Mouse (Mus musculus) spleen, postnatal 14 days (tissue): ENCODE results near the gene Wwox.

Experiments
- DNase-seq, 2 experiments: peaks; one replicate each; pipeline ENCODE4 v3.0.0; 2021 to 2022; ENCODE audit warnings: low spot score in 2 of 2

The Wwox gene

DNA sequence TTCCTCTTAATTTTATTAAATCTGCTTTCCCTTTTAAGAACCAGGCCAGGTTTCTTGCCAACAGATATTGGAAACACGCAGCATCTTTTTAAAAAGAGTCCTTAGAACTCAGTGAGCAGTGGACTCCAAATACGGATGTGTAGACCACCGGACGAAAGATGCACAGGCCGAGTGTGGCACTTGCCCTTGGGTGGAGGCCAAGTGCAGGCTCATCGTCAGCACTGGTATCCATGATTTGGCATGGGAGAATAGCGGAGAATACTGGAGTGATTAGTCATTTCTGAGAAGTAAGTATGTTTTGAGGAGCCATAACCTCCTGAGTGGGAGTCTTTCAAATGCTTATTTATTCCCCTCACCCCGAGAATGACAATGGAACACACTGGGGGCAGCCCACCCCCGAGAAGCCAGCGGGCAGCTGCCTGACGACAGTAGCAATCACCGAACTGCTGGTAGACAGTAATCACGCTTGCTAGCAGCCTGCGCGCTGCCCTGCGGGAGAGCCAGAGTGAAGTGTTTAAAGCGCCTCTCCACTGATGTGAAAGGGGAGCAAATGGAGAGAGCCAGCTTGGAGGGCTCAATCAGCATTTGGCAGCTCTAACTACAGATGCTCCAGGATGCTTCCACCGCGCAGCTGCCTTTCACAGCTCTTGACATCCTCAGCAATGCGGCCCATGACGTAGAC is 29.2 kb downstream of the Wwox start:
- DNase-seq = no peak

DNA sequence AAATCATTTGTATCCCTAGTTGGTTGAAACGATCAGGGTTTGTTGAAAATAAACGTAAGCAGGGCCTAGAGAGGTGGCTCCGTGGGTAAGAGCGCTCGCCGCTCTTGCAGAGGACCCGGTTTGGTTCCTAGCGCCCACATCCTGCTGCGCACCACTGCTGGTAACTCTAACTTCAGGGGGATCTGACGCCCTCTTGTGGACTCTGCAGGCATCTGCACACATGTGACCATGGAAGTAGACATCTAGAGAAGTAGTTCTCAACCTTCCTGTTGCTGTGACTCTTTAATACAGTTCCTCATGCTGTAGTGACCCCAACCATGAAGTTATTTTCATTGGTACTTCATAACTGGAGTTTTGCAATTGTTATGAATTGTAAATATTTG is 29.7 kb downstream of the Wwox start:
- no peak for DNase-seq

DNA sequence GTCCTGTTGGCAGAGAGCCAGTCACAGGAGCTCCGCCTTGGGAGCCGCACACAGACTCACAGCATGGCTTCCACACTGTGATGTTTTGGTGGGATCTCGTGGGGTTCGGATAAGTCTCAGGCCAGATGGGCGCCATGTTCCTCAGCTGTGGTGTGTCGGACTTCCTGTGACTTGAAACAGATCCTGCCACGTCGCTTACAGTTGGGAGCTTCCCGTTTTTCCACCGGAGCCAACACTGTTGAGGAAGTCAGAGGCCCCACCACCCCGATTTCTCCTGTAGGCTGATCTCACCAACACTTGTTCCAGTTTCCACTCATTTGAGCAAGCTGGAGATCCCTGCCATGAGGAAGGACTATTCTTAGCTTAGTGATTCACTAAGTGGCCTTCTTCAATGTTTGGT is 34.1 kb downstream of the Wwox start:
- DNase-seq = no peak

DNA sequence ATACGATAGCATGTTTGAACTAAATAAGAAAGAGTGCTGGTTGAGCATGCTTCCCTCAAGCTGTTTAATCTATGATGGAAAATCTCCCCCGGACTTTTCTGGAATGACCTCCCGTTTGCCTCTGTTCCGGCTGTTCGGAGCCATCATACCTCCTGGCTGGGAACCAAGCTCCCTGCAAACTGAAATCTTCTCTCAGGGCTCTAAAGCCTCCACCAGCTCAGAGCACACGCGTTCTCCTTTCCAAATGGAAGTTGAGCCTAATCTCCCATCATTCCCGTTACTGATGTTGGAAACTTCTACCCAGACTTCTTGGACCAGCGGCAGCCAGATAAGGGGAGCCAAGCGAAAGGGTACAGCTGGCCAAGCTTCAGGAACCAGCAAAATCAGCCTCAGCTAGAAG is 37.5 kb downstream of the Wwox start:
- no peak for DNase-seq

DNA sequence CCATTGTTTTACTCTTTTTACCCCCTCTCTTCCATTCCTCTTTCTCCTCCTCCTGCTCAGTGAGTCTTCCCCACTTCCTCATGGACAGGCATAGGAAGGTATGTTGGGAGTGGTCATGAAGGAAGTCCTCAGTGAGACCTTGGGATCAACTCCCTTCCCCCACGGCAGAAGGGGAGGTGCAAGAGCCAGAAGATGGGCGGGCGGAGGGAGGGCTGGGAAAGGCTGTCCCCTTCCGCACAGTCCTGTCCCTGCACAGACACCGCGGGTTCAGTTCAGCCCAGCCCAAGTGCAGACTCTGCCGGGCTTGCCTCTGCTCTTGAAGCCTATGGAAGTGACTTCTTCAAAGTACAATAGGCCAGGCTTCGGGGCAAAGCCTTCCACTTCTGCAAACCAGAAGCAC is 38.3 kb downstream of the Wwox start:
- no peak for DNase-seq

DNA sequence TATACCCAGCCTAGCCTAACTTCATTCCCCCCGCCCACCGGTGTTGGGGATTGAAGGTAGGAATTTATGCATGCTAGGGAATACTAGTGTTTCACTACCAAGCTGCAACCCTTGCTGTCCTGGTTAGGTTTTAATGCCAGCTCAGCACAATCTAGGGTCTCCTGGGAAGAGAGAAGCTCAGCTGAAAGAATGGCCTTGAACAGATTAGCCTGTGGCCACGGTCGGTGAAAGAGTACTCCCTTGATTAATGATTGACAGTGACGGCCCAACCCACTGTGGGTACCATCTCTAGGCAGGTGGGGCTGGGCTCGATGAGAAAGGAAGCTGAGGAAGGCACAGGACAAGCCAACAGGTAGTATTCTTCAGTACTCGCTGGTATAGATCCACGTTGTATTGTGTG is 40.3 kb downstream of the Wwox start:
- no peak for DNase-seq

DNA sequence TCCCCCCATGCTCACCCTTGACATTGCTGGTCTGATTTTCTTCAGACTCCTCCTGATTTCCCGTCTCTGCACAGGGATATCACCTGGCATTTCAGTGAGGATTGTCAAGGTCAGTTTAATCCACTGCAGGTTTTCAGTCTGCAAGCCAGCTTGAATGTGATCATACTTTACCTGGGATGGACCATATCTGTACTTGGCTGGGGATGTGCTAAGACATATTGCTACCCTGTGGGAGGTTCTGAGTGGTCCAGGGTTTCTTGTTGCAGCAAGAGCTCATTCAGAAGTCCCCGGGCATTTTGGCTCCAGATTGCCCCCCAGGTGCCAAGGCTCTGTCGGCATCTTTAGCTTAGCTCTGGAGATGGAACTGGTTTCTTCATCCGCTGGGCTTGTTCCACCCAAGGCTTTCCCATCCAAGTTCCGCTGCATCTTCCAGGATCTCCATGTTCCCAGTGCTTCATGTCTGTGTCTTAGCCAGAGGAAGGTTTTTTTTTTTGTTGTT is 52.3 kb downstream of the Wwox start:
- no peak for DNase-seq

DNA sequence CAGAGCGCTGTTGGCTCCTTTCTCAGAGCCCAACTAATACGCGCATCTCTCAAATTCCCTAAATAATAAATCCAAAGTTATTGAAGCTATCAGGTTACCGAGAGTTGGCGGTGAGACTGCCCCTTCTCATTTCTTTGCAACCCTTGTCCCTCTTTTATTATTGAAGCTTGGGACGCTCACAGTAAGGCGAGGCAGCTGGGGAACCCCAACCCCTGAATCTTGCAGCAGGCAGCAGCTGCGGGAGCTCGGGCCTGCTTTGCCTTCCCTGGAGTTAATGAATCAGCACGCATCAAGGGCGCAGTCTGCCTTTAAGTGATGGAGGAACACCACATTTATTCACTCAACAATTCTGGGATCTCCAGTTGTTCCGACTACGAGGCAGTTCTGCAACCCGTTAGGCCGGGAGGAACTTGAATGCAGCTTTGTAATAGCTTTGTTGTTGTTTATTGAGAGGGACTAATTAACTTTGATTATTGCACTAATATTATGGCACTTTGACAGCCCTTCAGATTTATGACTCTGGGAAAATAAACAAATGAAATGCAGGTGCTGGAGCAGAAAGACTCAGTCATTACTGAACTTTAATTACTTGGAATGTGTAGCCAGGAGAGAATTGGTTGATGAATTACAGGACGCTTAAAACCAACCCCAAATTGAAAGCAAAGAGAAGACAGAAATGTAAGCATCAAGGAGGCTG is 60.1 kb downstream of the Wwox start:
- no peak for DNase-seq

DNA sequence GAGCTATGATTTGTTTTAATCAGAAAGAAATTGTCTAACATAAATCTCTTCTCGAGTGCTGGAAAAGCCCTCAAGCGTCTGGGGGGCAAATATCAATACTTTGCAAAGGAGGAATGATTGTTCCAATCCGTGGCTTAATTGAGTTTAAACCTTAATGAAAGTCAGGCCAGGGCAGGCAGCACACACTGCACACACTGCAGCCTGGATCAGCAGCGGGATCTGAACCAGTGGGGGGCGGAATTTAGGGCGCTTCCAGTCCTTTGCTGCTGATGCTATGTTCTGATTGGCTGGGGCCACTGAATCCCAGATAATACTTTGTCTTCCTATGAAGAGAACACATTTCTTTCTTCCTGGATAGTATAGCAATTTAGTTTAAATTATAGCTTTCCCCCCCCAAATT is 62.5 kb downstream of the Wwox start:
- DNase-seq = no peak

DNA sequence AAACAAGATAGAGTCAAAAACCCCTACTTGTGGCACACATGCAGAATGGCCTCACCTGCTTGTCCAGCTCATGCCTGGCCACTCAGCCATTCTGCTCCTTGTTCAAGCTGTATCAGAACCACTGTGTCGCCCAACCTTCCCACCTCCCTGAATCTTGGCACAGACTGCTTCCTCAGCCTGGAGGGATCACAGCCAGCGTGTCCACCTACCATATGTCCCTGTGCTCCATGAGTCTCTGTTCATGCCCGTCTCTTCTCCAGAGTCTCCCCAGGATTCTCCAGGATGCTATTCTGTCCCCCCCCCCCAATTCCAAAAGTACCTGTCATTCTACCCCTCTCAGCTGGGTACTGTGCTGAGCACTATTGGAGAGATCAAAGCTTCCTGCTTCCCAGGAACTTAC is 63.7 kb downstream of the Wwox start:
- no peak for DNase-seq

DNA sequence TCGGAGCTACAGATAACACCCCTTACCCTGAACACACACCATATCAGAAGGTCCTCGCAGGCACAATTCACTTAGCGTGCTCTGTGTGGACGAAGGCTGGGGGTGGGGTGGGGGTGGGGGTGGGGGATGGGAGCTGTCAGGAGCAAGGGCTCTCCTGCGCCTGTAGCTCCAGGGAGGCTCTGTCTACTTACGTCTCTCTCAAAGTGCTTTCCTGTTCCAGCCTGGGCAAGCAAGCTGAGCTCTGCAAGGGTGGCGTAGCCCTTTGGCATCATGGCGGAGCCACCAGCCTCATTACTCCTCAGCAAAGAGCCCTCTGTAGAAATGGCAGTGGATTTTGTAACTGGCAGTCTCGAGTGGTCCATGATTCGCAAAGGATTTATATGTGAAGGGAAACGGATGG is 65.4 kb downstream of the Wwox start:
- no peak for DNase-seq

DNA sequence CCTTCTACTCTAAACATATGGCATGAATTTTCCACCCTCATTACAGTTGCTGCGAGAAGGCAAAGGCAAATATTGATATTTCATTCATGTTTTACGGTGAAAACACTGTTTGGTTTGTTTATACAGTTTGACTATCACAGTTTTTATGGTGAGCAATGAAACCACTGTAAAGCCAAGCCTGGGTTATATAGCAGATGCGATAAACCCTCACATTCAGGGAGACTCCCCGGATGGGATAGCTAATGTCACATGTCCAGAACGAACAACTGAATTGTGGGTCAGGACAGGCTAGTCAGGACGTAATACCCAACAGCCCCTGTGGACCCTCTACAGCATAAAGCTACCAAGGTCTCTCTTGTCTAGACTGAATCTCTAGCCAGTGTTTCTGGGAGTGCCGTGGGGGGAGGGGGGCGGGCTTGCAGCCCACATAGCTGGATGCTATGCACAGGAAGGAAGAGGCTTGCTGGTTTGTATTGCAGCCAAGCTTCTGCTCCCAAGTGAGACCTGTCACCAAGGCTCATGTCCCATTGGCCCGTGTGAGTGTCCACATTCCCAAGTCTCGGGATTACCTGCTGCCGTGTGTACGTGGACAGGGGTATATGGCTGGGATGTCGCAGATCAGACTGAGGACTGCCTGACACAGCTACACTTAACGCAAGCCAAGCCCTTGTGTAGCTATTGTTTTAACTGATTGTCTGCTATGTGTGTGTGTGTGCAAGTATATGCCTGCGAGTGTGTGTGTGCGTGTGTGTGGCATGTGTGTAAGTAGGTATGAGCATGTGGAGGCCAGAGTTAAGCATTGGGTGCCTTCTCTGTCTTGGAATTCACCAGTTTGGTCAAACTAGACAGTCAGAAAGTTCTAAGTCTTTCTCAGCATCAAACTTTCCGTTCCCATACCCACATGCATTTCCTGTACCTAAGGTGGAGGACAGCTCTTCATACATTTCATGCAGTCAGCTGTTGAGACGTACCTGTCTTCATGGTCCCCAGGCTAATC is 66.2 kb downstream of the Wwox start:
- no peak for DNase-seq

DNA sequence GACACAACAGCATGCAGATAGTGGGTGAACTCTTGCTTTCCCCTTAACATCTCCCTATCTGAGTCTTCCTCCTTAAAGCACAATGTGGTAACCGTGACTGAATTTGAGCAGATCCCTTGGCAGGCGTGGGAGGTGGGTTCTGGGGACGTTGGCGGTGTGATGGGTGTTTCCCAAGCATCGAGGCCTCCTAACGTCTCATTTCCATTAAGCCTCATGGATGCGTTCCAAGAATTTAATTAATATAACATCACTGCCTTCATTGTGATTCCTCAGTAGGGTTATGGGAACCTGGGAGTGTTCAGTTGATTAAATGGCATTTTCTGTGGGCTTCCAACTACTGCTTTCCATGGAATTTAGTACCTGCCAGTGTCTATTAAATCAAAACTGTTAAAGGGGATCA is 67.9 kb downstream of the Wwox start:
- no peak for DNase-seq

DNA sequence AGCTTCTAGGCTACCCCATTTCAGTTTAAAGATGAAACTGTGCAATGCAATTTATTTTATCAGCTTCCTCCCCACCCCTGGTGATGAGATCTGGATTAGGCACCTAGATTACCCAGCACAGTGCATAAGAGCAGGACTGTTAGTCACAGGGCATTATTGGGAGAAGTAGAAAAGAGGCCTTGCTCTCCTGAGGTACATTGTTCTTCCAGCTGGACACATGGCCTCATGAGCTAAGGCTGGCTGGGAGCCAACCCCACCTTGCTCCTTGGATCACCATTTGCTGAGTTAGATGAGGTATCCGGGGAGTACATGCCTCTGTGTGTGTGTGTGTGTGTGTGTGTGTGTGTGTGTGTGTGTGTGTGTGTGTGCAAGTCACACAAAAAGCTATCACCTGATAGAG is 70.8 kb downstream of the Wwox start:
- DNase-seq = no peak

DNA sequence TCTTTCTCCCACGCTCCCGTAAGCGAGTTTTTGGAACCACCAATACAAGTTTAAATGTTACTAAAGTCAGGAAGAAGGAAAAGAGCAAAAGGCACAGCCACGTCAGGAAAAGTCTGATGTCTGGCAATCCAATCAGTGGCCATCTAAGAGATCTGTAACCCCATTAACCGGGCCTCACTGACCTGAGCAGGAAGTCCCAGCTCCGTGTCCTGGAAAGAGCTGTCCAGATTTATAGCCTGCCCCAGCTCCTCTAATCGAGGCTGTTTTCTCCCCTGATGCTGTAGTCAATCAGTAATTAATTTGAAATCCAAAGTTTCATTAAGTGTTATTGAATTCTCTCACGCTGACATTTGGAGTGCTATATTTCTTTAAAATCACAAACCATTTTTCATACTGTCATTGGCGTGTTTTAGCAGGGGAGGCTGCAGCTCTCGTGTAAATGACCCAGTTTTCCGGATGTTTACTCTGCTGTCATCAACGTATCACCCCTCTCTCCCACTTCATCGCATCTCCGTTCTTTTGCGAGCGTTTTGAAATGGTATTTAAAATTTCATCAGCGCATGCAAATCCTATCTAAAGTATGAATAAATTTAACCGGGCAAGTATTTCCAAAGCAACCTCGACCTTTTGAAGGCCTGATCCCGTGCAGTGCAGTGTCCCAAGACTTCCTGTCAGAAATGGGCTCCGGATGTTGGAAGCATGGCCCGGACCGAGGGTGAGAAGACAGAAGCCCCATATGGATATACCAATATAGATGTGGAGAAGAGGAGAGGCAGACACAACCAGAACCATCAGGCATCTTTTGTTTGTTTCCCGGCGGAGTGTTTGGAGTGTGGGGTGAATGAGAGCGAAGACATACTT is 72.8 kb downstream of the Wwox start:
- DNase-seq = no peak

DNA sequence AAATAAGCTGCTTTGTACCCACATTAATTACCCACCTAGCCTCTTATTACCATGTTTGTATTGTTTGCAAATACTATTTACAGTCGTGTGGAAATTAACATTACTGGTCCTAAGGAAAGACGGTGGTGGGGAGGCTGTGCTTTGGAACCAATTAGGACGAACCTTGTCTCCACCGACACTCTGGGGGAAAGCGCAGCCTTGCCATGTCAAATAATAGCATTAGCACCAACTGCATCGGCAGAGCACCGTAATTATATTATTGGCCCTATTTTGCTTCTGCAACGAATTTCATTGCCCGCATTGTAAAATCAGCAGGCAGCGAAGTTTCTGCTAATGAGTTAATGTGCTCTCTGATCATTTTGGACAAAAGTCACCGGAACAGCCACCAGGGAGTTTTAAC is 75.2 kb downstream of the Wwox start:
- no peak for DNase-seq

DNA sequence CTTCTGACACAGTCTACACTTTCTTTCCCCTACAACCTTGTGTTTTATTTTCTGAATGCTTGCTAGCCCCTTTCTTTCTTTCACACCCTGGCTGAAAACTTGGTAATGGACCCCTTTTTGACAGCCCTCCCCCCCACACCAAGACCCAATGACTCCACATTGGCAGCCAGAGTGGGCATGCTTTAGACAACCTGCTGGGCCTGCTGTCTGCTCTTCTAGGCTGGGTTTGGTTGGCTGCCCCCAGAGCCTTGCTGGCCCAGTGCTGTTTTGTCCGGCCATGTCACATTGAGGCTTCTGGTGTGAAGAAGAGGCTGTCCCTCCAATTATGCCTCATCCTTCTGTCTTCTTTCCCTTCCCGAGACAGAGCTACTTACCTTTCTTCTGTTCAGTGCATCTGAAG is 83.6 kb downstream of the Wwox start:
- no peak for DNase-seq

DNA sequence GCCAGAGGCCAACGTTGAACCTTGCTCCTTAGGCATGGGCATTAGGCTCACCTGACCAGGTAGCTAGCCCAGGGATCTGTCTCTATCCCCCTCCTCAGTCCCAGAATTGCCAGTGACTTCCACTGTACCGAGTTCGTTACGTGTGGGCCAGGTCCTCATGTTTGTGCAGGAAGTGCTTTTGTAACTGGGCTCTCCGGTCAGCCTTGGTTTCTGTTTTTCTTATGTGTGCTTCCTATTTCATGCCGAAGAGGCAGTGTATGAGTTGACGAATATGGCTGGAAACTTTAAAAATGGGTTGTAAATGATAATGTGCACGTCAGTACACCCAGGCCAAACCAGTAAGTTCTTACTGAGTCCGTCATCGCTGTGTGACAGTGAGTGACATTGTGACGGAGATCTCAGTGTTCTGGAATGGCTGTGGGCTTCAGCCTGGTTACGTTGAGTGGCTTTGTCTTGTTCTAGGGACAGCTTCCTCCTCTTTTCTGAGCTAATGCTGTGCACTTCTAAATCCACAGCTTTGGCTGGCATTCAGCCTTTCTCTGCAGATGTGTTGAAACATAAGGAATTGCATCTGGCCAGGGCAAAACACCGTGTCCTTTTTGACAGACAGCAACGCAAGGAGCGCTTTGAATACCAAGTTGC is 87.3 kb downstream of the Wwox start:
- DNase-seq = no peak

DNA sequence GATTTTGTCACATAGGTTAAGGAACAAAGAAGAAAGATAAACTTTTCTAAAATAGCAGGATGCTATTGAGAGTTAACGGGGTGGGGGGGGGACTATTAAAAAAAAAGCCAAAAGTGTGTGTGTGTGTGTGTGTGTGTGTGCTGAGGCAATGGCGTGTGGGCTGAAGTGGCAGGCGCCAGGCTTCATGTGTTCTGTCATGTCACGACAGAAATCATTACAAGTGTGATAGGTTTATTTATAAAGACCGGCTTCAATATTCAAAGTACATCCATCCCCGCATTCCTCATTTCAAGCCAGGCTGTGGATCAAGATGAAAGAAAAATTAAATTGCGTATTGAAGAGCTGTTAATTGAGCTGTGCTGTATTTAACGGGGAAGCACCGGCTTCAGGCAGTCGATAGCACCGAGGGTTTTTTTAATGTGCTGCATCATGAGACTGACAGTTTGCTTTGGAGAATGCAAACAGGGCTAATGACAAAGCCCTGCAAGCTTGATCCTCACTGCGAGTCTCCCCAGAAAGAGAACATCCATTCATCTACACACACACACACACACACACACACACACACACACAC is 88.3 kb downstream of the Wwox start:
- no peak for DNase-seq

DNA sequence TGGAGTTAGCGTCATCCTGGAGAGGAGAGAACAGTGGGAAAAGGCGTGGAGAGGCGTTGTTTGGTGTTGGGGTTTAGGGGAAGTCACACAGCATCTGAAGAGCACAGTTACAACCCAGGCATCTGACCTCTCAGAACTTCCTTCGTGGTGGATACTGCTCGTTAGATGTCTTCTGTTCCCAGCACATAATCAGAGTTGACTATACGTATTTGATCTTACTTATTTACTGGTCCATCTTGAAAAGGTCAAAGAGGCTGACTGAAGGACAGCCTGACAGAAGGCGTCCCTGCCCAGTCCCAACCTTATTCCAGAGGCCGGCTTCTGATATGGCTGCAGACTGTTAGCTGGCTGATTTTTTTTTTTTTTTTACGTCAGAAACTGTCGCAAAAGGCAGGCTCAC is 90.1 kb downstream of the Wwox start:
- no peak for DNase-seq

DNA sequence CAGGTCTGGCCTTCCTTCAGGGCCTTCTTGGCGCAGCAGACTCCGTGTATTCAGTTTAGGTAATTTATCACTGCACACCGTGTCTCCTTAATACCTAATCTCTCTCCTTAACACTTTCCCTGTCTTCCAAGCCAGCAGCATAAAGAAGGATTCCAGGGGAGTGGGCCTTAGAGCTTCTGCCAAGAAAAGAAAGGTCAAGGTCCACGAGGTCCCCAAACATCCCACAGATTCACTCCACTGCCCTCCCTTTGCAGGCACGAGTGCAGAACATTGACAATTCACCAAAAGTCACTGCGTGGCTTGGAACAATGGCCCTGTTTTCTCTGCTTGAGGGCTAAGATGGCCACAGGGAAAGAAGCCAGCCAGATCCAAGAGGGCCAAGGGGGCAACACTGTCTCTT is 96.7 kb downstream of the Wwox start:
- DNase-seq = no peak
